Mouse (Mus musculus) limb, embryonic 14.5 days (tissue): ENCODE data around the gene Ints13. TPM values are rescaled to one million over a fixed set of nuclear protein-coding genes. Genes with fewer than 3 reads are reported as not detected.

Source experiments
- ATAC-seq: fragments of 200-750 bp; cut with Nextera tagmentation; 2 replicates; pipeline ENCODE4 v1.8.0; 2017; ENCODE audit warnings: low read depth, moderate number of reproducible peaks, moderate TSS enrichment; ENCODE audit not compliant: low FRiP score
- DNase-seq: peaks from one replicate; pipeline ENCODE4 v3.0.0-alpha.2; 2015; ENCODE audit warnings: low spot score
- H3K27ac ChIP-seq: fragments of 300-500 bp; sonication (generic); replicated peaks from 2 replicates; pipeline ENCODE4 v1.5.1; 2014; ENCODE audit warnings: low read depth, mild to moderate bottlenecking, low read length, moderate library complexity, mixed read lengths
- H3K27me3 ChIP-seq: fragments of 300-500 bp; sonication (generic); 2 replicates; pipeline ENCODE4 v1.6.1; 2014; ENCODE audit warnings: low read length, mixed read lengths; ENCODE audit not compliant: control insufficient read depth, insufficient read depth
- H3K36me3 ChIP-seq: fragments of 300-500 bp; sonication (generic); 2 replicates; pipeline ENCODE4 v1.6.1; 2014; ENCODE audit warnings: mild to moderate bottlenecking, low read length, moderate library complexity, mixed read lengths; ENCODE audit not compliant: control insufficient read depth, insufficient read depth
- H3K4me1 ChIP-seq: fragments of 300-500 bp; sonication (generic); 2 replicates; pipeline ENCODE4 v1.6.1; 2014; ENCODE audit warnings: antibody characterized with exemption, low read length, mixed read lengths; ENCODE audit not compliant: control insufficient read depth, insufficient read depth
- H3K4me2 ChIP-seq: fragments of 300-500 bp; sonication (generic); replicated peaks from 2 replicates; pipeline ENCODE4 v1.6.1; 2014; ENCODE audit warnings: low read depth, mild to moderate bottlenecking, low read length, moderate library complexity; ENCODE audit not compliant: severe bottlenecking
- H3K4me3 ChIP-seq: fragments of 300-500 bp; sonication (generic); replicated peaks from 2 replicates; pipeline ENCODE4 v1.5.1; 2014; ENCODE audit warnings: low read length
- H3K9ac ChIP-seq: fragments of 300-500 bp; sonication (generic); 2 replicates; pipeline ENCODE4 v1.6.1; 2014; ENCODE audit warnings: mild to moderate bottlenecking, low read depth, low read length, moderate library complexity; ENCODE audit not compliant: severe bottlenecking
- H3K9me3 ChIP-seq: fragments of 300-500 bp; sonication (generic); 2 replicates; pipeline ENCODE4 v1.6.1; 2016; ENCODE audit warnings: low read length; ENCODE audit not compliant: control insufficient read depth
- POLR2A ChIP-seq: fragments of 200-500 bp; IDR thresholded peaks from 2 replicates; pipeline ENCODE4 v1.8.0; 2012; ENCODE audit warnings: inconsistent platforms, mild to moderate bottlenecking, moderate library complexity, borderline replicate concordance; ENCODE audit not compliant: insufficient read depth, insufficient read length; ENCODE audit errors: extremely low read depth
- WGBS: fragments of 180-500 bp; shearing (Covaris S2); extraction: QIAGEN DNeasy Blood & Tissue Kit; methylation state at CpG from one replicate; pipeline ENCODE4 v1.1.7; 2014; 5-methylcytosine and 5-hydroxymethylcytosine counted together
- polyA plus RNA-seq, 2 experiments: library from polyadenylated mRNA; depleted of rRNA in 1 of 2; stranded (reverse) in 1 of 2; unstranded in 1 of 2; fragments of >200 nt; fragmentation: Nextera tagmentation in 1 of 2; extraction: Ambion mirVana in 1 of 2; gene quantifications; 2 replicates each; pipeline versions ENCODE4 v1.2.1 to v1.2.3; 2012 to 2014

Ints13 gene
- polyA plus RNA-seq (2012; rRNA removed) = 43.5 and 63.7 TPM in 2 replicates
- 50.6 and 56.7 TPM in 2 replicates for polyA plus RNA-seq (2014; fragmentation: Nextera tagmentation; extraction: Ambion mirVana)

DNA sequence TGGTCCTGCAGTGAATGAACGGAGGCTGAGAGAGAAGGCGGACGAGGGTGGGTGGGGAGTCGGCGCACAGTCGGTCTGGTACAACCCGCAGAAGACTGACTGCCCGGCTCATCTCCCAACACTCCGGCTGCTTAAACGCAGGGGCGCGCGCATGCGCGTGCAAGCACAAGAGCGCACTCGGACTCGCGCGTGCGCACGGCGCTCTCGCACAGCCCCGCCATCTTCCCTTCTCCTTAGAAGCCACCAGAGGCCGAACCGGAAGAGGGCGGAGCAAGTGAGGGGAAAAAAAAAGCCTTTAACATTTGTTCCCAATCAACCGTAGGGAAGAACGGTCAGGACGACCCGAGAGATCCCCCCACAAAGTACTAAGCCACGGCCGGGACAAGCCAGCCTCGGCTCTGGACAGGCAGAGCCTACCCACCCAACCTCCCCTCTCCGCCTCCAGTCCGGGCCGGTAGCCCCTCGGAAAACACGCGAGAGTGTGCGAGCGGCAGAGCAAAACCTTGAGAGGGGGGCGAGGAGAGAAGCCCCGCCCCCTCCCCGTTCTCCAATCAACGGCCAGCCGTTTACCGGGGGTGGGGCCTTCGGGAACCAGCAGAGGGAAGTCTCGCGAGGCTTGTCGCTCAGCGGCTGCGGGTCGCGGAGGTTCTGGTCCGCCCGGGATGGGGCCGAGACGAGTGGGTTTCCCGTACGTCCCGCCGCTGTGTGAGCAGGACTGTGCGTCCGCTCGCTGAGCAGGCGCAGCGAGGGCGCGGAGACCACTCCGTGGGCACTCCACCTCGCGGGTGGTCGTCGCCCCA, at the start of gene Ints13:
Ints13 (minus strand) TSS at position 526 of the 800 bp plus-strand sequence.
- ATAC-seq (peak; percentile 95), DNase-seq (peak; percentile 100)
- Histone ChIP-seq H3K9ac (peak within 1 kb of the TSS; percentile 93), H3K4me3 (peak within 1 kb of the TSS; percentile 93), H3K9me3 (no peaks in the 10 kb centered on the region), H3K36me3 (no peaks in the 10 kb centered on the region; the same call in 1 of the 2 replicates), H3K27me3 (no peaks in the 10 kb centered on the region), H3K27ac (peak within 1 kb of the TSS; percentile 98), H3K4me2 (peak within 1 kb of the TSS; percentile 76), H3K4me1 (peaks cover 18% of the 10 kb centered on the region)
- peak; percentile 95 for TF ChIP-seq POLR2A
- WGBS = under 1% methylated on average over 51 of the region's 77 CpGs

DNA sequence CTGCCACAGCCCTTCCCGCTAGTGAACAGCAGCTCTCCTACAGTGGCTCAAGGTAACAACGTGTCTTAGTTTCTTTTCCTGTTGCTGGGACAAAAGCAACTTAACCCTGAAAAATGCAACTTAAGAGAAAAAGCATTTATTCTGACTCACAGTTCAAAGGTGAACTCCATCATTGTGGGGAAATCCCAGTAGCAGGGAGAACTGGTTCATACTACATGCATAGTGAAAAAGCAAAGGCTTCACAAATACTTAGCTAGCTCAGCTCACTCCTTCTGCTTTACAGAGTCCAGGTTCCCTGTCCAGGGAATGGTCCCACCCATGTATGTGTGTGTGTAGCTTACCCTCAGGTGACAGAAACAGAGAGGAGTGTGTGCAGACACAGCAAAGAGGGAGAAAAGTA, 39.0 kb upstream of the Ints13 start:
- no peaks in the 10 kb centered on the region for H3K27me3 ChIP-seq
- TF ChIP-seq POLR2A = no peak
- H3K27ac ChIP-seq = no peak overlapping the region
- H3K4me1 ChIP-seq = no peaks in the 10 kb centered on the region
- no peak overlapping the region for H3K4me3 ChIP-seq
- H3K9ac ChIP-seq = no peak overlapping the region
- WGBS = 85% methylated on average over 2 of the region's 2 CpGs
- ATAC-seq = no peak
- no peak overlapping the region for H3K4me2 ChIP-seq
- DNase-seq = no peak
- no peaks in the 10 kb centered on the region for H3K9me3 ChIP-seq
- peaks cover 69% of the 10 kb centered on the region for H3K36me3 ChIP-seq

DNA sequence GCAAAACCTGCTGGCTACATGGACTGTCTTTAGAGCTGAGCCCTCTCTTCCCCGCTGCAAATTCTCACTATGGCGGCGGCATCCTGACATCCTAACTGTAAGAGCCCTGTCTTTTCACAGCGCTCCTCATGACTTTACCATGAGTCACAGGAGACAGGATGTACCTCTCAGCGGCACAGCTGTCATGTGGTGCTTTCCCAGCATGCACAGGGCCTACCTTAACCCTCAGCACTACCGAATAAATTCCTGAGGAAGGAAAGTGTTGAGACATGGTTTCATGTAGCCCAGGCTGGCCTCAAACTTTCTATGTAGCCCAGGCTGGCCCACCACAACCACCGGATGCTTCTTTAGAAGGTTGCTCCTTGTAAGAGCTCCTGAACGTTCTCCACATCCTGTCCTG, 38.3 kb upstream of the Ints13 start:
- WGBS = 95% methylated on average over 8 of the region's 8 CpGs
- no peak overlapping the region for H3K9ac ChIP-seq

DNA sequence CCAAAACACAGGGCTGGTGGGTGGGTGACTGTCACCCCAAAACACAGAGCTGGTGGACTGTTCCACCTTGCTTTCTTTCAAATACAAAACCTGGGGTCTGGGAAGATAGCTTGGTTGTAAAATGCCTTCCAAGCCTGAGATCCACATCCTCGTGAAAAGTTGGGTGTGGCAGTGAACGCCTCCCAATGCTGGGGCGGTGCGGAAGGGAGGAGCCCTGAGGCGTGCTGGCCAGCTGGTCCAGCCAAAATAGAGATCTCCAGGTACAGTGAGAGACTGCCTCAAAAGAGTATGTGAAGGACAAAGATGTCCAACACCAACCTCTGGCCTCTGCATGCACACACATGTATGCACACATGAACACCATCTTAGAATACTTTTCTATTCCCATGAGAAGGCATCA, 36.9 kb upstream of the Ints13 start:
- no peak overlapping the region for H3K27ac ChIP-seq
- H3K36me3 ChIP-seq = peaks cover 75% of the 10 kb centered on the region
- H3K4me1 ChIP-seq = no peaks in the 10 kb centered on the region
- no peak for TF ChIP-seq POLR2A
- H3K9me3 ChIP-seq = no peaks in the 10 kb centered on the region
- no peak overlapping the region for H3K4me3 ChIP-seq
- ATAC-seq (no peak), DNase-seq (no peak)
- H3K9ac ChIP-seq = no peak overlapping the region
- no peak overlapping the region for H3K4me2 ChIP-seq
- H3K27me3 ChIP-seq = no peaks in the 10 kb centered on the region
- WGBS = 78% methylated on average over 5 of the region's 5 CpGs

More for the DNA sequence above, 38.3 kb upstream of the Ints13 start:
- Histone ChIP-seq H3K4me3 (no peak overlapping the region), H3K27me3 (no peaks in the 10 kb centered on the region), H3K4me1 (no peaks in the 10 kb centered on the region), H3K27ac (no peak overlapping the region), H3K9me3 (no peaks in the 10 kb centered on the region), H3K36me3 (peaks cover 69% of the 10 kb centered on the region), H3K4me2 (no peak overlapping the region)
- ATAC-seq = no peak
- DNase-seq = no peak
- TF ChIP-seq POLR2A = no peak

DNA sequence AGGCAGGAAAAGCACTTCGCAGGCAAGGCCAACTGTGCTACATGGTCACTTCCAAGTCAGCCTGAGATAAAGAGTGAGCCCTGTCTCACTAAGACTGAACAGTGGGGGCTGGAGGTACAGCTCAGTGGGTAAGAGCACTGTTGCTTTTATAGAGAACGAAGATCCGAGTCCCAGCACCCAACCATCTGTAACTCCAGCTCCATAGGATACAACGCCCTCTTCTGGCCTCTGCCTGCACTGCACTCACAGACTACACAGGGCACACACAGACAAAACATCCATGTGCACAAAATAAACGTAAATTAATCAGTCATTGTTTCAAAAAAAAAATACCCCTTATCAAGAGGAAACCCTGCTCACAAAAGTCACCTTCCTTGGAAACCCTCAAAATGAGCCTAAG, 36.3 kb upstream of the Ints13 start:
- WGBS = 85% methylated on average over 5 of the region's 5 CpGs
- Histone ChIP-seq H3K27ac (no peak overlapping the region), H3K4me1 (no peaks in the 10 kb centered on the region), H3K36me3 (peaks cover 80% of the 10 kb centered on the region), H3K4me3 (no peak overlapping the region), H3K9me3 (no peaks in the 10 kb centered on the region), H3K27me3 (no peaks in the 10 kb centered on the region), H3K9ac (no peak overlapping the region), H3K4me2 (no peak overlapping the region)
- TF ChIP-seq POLR2A = no peak
- no peak for ATAC-seq
- no peak for DNase-seq
